Mouse (Mus musculus): Measurements from ENCODE around the gene Trappc2l.

DNA sequence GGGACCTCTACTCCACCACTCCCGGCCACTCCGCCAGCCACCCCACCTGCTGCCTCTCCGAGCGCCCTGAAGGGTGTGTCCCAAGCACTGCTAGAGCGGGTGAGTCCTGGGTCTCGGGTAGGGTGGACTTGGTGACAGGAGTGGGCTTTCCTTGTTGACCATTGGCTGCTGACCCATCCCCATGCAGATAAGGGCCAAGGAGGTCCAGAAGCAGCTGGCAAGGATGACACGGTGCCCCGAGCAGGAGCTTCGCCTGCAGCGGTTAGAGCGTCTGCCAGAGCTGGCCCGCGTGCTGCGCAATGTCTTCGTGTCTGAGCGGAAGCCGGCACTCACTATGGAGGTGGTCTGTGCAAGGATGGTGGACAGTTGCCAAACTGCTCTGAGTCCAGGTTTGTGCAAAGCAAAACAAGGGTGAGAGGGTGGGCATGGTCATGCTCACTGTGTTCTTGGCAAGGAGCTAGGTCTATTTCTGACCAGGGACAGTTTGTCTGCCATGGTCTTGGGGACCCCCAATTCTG lies 39.6 kb upstream of the Trappc2l start:
- TF ChIP-seq CTCF (IDR thresholded peaks at IDR 0.05; ENCODE audit: control insufficient read depth, insufficient read depth, insufficient read length) (no peak), CEBPB (IDR thresholded peaks at IDR 0.05; ENCODE audit: low read depth) (no peak), MAX (IDR thresholded peaks at IDR 0.05) (no peak)

Measured in C2C12 (cell line).